Mouse (Mus musculus) kidney, postnatal 0 days (tissue): ENCODE measurements around the gene Cntnap3. TPM values are rescaled to one million over a fixed set of nuclear protein-coding genes. Genes with fewer than 3 reads are reported as not detected.
"Not testable (repeated sequence)": the region's sequence is repeated elsewhere in the genome, so short reads cannot be mapped to it uniquely, and the experiment has no call there.

ENCODE experiments used
- ATAC-seq: fragments of 200-750 bp; cut with Nextera tagmentation; replicated peaks from 2 replicates; pipeline ENCODE4 v1.8.0; 2017; ENCODE audit warnings: low read depth, moderate number of reproducible peaks, moderate TSS enrichment, moderate library complexity; ENCODE audit not compliant: low FRiP score
- DNase-seq: peaks from one replicate; pipeline ENCODE4 v3.0.0-alpha.2; 2016; ENCODE audit warnings: low spot score
- H3K27ac ChIP-seq: fragments of 300-500 bp; sonication (generic); 2 replicates; pipeline ENCODE4 v1.5.1; 2014; ENCODE audit warnings: mild to moderate bottlenecking
- H3K27me3 ChIP-seq: fragments of 300-500 bp; sonication (generic); 2 replicates; pipeline ENCODE4 v1.6.1; 2014; ENCODE audit warnings: low read length, mixed read lengths; ENCODE audit not compliant: insufficient read depth
- H3K36me3 ChIP-seq: fragments of 300-500 bp; sonication (generic); 2 replicates; pipeline ENCODE4 v1.6.1; 2014; ENCODE audit warnings: low read length, mixed read lengths; ENCODE audit not compliant: insufficient read depth
- H3K4me1 ChIP-seq: fragments of 300-500 bp; sonication (generic); replicated peaks from 2 replicates; pipeline ENCODE4 v1.6.1; 2014; ENCODE audit warnings: antibody characterized with exemption, low read length, mixed read lengths; ENCODE audit not compliant: insufficient read depth
- H3K4me2 ChIP-seq: fragments of 300-500 bp; sonication (generic); 2 replicates; pipeline ENCODE4 v1.6.1; 2014; ENCODE audit warnings: mild to moderate bottlenecking, low read length, moderate library complexity, mixed read lengths
- H3K4me3 ChIP-seq: fragments of 300-500 bp; sonication (generic); replicated peaks from 2 replicates; pipeline ENCODE4 v1.5.1; 2014; ENCODE audit warnings: low read depth, low read length
- H3K9ac ChIP-seq: fragments of 300-500 bp; sonication (generic); 2 replicates; pipeline ENCODE4 v1.6.1; 2014; ENCODE audit warnings: low read depth, low read length
- H3K9me3 ChIP-seq: fragments of 300-500 bp; sonication (generic); replicated peaks from 2 replicates; pipeline ENCODE4 v1.6.1; 2016; ENCODE audit warnings: low read length, inconsistent platforms, mixed read lengths
- CTCF ChIP-seq: IDR thresholded peaks from 2 replicates; pipeline ENCODE4 v1.5.1; 2016; ENCODE audit warnings: antibody characterized with exemption, low read depth, mild to moderate bottlenecking, moderate library complexity
- WGBS: fragments of 180-500 bp; shearing (Covaris S2); extraction: QIAGEN DNeasy Blood & Tissue Kit; methylation state at CpG from one replicate; pipeline ENCODE4 v1.1.7; 2014; 5-methylcytosine and 5-hydroxymethylcytosine counted together
- polyA plus RNA-seq: library from polyadenylated mRNA; unstranded; fragments of >200 nt; fragmentation: Nextera tagmentation; extraction: Ambion mirVana; gene quantifications from 2 replicates; pipeline ENCODE4 v1.2.1, GENCODE M21; 2015

Gene Cntnap3
- 0.31 and 0.42 TPM in 2 replicates for polyA plus RNA-seq

GRCm38 (mm10) chr13:64903585-64904208, at the start of gene Cntnap3:
Gene Cntnap3 (minus strand): TSS chr13:64903955.
- Histone ChIP-seq H3K27ac (no peak within 1 kb of the TSS), H3K9ac (no peak within 1 kb of the TSS), H3K4me3 (no peak within 1 kb of the TSS), H3K4me1 (no peaks in the 10 kb centered on the region; the same call in 1 of the 2 replicates), H3K9me3 (no peaks in the 10 kb centered on the region), H3K27me3 (no peaks in the 10 kb centered on the region), H3K36me3 (no peaks in the 10 kb centered on the region), H3K4me2 (peak within 1 kb of the TSS; percentile 37; the same call in 1 of the 2 replicates)
- DNase-seq (peak; percentile 59), ATAC-seq (peak; percentile 59; the same call in 1 of the 2 replicates)
- WGBS = 12% methylated on average over 16 of the region's 16 CpGs
- peak; percentile 70 for TF ChIP-seq CTCF

GRCm38 (mm10) chr13:64917191-64917590, 13.4 kb upstream of the Cntnap3 start, which contains the start of gene Spata31:
Gene Spata31 (plus strand): TSS chr13:64917406.
- no peak for DNase-seq
- 60% methylated on average over 1 of the region's 1 CpGs for WGBS
- no peak within 1 kb of the TSS for H3K4me2 ChIP-seq

GRCm38 (mm10) chr13:64903132-64903531, 623 bp downstream of the Cntnap3 start:
- WGBS = 25% methylated on average over 1 of the region's 1 CpGs
- Histone ChIP-seq H3K9me3 (no peaks in the 10 kb centered on the region), H3K27ac (no peak overlapping the region), H3K4me3 (no peak overlapping the region), H3K9ac (no peak overlapping the region), H3K4me2 (no peak overlapping the region), H3K27me3 (no peaks in the 10 kb centered on the region), H3K4me1 (no peaks in the 10 kb centered on the region; the same call in 1 of the 2 replicates), H3K36me3 (no peaks in the 10 kb centered on the region)
- DNase-seq (no peak), ATAC-seq (no peak)
- no peak for TF ChIP-seq CTCF

More at GRCm38 (mm10) chr13:64917191-64917590, 13.4 kb upstream of the Cntnap3 start, which contains the start of gene Spata31:
- no peak within 1 kb of the TSS for H3K4me3 ChIP-seq
- H3K36me3 ChIP-seq = no peaks in the 10 kb centered on the region
- H3K27ac ChIP-seq = no peak within 1 kb of the TSS
- TF ChIP-seq CTCF = no peak
- no peak within 1 kb of the TSS for H3K9ac ChIP-seq
- no peaks in the 10 kb centered on the region for H3K4me1 ChIP-seq
- H3K9me3 ChIP-seq = no peaks in the 10 kb centered on the region
- no peak for ATAC-seq
- no peaks in the 10 kb centered on the region for H3K27me3 ChIP-seq

- DNase-seq = no peak
- Histone ChIP-seq H3K4me1 (no peaks in the 10 kb centered on the region), H3K27me3 (no peaks in the 10 kb centered on the region), H3K9ac (no peak overlapping the region), H3K27ac (no peak overlapping the region), H3K9me3 (no peaks in the 10 kb centered on the region), H3K4me2 (no peak overlapping the region), H3K36me3 (no peaks in the 10 kb centered on the region), H3K4me3 (no peak overlapping the region)
- WGBS = 83% methylated on average over 3 of the region's 3 CpGs
- no peak for ATAC-seq
- no peak for TF ChIP-seq CTCF
These were observed 38.4 kb downstream of the Cntnap3 start for GRCm38 (mm10) chr13:64865397-64865796.

- H3K4me1 ChIP-seq, H3K27ac ChIP-seq, H3K4me2 ChIP-seq, H3K36me3 ChIP-seq, H3K9me3 ChIP-seq, DNase-seq, ATAC-seq, H3K27me3 ChIP-seq, H3K9ac ChIP-seq, H3K4me3 ChIP-seq: not testable (repeated sequence)
- 59% methylated on average over 5 of the region's 5 CpGs for WGBS
These were observed 78.9 kb downstream of the Cntnap3 start for GRCm38 (mm10) chr13:64824856-64825255.

- no peaks in the 10 kb centered on the region for H3K9me3 ChIP-seq
- ATAC-seq (no peak), DNase-seq (no peak)
- no peaks in the 10 kb centered on the region for H3K27me3 ChIP-seq
- no peaks in the 10 kb centered on the region for H3K36me3 ChIP-seq
- no peak for TF ChIP-seq CTCF
- 87% methylated on average over 3 of the region's 3 CpGs for WGBS
- H3K4me2 ChIP-seq = no peak overlapping the region
- H3K4me1 ChIP-seq = no peaks in the 10 kb centered on the region
- H3K4me3 ChIP-seq = no peak overlapping the region
- no peak overlapping the region for H3K27ac ChIP-seq
- H3K9ac ChIP-seq = no peak overlapping the region
These were observed 158.4 kb downstream of the Cntnap3 start for GRCm38 (mm10) chr13:64745383-64745782.
